Mouse (Mus musculus): ENCODE data around the gene P2rx7.
A peak's percentile ranks its signal among the peaks of the same experiment; 100 is the strongest.

The P2rx7 gene

DNA sequence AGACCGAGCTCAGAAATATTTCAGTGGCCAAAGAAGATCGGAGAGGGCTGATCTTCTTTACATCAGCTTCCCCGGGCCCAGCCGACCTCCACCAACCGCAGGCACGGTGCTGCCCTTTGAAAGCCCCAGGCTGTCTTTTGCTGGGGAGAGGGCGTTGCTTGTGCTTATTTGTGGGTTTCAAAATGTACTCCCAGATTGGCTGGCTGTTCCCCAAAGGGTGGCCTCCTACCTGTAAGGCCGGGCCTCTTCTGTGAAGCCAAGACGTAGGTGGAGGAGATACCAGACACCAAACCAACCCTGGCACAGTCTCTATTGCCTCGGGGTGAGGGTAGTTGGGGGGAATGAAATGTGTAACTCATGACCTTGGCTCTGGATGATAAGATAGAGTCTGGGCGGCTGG is 2.3 kb downstream of the P2rx7 start:
- no peak for DNase-seq (ENCODE audit: low read depth, low spot score)

DNA sequence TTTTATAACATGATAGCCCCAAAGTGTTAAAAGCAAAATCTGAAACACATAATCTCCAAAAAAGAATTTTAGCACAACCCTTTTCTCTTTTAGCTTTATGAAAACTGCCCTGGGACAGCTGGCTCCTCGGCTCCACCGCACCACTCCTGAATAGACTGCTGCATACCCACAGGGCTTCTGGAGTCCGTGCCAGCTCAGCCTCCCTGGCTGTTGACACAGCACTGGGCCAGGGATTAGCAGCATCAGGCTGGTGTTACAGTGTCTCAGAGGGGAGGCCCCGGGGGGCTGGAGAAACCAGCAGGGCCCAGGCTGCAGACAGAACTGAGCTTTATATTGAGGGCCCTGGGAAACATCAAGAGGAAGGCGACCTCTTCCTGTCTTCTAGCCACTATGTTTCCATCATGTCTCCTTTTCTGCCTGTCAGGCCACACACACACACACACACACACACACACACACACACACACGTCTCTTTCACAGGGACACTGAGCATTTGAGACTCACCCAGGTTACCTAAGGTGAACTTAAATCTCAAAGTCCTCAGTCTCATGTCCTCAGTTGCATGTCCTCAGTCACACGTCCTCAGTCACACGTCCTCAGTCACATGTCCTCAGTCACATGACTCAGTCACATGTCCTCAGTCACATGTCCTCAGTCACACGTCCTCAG is 3.7 kb downstream of the P2rx7 start:
- no peak for DNase-seq (ENCODE audit: low read depth, low spot score)

DNA sequence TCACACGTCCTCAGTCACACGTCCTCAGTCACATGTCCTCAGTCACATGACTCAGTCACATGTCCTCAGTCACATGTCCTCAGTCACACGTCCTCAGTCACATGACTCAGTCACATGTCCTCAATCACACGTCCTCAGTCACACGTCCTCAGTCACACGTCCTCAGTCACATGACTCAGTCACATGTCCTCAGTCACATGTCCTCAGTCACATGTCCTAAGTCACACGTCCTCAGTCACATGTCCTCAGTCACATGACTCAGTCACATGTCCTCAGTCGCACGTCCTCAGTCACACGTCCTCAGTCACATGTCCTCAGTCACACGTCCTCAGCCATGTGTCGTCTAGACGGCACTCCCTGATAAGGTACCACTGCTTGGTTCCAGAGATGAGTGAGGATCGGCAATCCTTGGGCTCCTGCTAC is 4.3 kb downstream of the P2rx7 start:
- peak; percentile 27 for DNase-seq (ENCODE audit: low read depth, low spot score)

DNA sequence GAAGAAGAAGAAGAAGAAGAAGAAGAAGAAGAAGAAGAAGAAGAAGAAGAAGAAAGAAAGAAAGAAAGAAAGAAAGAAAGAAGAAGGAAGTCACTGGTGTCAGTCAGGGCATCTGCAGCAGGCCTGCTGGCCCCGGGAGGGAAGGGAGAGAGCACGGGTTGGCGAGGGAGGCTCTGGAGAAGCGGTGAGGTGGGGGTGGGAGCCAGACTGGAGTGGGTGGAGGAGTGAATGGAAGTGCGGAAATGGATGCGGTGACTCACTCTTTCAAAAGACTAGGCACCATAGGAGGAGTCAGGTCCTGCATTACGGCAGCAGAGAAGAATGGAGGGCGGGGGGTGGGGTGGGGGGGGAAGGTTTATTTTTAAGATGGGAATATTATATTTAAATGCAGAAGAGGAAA is 5.6 kb downstream of the P2rx7 start:
- DNase-seq (ENCODE audit: low read depth, low spot score) = peak; percentile 27

DNA sequence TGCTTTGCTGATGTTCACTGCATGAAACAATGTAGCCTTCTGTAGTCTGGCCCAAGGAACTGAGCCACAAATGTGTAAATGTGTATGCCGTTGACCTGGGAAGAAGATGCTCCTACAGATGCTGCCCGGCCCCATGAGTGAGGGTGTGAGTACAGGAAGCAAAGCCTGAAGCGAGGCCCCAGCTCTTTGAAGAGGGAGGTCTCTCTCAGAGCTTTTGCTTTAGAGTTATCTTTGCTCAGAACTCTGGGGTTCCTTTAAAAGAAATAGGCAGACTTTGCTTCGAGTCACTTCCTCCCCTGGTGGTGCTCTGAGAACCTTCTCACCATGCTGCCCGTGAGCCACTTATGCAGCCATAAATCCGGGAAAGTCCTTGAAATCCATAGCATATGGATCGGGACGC is 6.4 kb downstream of the P2rx7 start:
- DNase-seq (ENCODE audit: low read depth, low spot score) = no peak

DNA sequence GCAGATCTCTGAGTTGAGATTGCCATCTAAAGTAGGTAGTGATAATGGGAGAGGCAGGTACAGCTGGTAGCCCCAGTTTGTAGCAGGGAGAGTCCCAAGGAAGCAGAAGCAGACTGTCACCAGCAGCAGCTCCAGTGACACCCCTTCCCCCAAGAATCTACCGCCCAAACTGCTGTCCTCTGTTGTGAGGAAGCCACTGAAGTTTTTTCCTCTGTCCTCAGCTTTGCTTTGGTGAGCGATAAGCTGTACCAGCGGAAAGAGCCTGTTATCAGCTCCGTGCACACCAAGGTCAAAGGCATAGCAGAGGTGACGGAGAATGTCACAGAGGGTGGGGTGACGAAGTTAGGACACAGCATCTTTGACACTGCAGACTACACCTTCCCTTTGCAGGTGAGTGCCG is 8.8 kb downstream of the P2rx7 start:
- DNase-seq (ENCODE audit: low read depth, low spot score) = no peak

DNA sequence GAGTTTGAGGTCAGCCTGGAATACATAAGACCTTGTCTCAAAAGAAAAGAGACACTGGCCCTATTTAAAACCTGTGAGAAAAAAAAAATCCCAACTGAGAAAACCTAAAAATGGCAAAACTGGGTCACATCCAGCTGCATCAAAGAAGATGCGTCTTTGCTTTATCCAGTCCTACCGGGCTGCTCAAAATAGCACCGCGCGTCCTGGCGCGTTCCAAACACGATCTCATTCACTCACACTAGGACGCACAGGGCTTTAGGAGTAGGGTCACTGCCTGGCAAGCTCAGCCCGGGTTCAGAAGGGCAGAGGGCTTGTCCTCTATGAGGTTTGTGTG is 9.4 kb downstream of the P2rx7 start:
- no peak for DNase-seq (ENCODE audit: low read depth, low spot score)

DNA sequence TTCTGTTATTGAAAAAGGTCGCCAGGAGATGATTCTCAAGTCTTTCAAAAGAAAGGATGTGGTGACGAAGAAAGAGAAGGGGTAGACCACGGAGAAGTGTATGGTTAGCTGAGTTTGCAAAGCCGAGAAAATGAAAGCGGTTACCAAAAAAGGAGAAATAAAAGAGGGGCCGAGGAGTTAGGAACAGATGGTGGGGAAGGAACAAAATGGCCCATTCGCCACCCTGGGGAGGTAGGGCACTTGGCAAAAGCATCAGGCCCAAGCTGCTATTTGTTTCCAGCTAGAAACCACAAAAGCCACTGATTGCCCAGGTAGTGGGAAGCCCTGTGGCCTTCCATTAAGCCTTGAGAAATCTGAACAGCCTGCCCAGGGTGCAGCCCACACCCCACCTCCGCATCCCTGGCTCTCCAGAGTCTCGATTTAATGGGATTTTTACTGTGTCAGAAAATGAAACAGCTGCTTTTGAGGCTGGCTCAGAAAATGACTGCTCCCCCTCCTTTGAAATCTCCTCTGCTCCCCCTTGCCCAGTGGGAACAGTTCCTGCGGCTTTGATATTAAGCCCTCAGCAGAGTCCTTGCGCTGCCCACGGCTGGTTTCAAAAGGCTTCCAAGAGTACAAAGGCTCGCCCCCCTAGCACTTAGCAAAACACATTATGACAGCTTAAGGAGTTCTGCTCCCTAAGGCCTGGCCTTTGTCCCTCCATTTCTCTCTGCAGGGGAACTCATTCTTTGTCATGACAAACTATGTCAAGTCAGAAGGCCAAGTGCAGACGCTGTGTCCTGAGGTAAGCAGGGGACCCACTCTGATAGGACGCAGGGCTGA is 9.9 kb downstream of the P2rx7 start:
- DNase-seq (ENCODE audit: low read depth, low spot score) = no peak

DNA sequence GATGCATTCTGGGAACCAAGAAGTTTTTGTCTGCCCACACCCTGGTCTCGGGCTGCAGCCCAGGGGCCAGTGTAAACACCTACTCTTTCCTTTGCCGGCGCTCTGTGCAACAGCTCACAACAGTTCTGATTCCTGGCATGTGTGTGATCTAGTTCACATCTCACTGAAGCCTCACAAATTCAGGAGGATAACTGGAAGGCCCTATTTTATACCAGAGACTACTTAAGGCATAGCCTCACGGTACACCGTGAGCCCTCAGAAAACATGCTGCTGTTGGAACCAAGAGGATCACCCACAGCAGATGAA is 10.5 kb downstream of the P2rx7 start:
- no peak for DNase-seq (ENCODE audit: low read depth, low spot score)

DNA sequence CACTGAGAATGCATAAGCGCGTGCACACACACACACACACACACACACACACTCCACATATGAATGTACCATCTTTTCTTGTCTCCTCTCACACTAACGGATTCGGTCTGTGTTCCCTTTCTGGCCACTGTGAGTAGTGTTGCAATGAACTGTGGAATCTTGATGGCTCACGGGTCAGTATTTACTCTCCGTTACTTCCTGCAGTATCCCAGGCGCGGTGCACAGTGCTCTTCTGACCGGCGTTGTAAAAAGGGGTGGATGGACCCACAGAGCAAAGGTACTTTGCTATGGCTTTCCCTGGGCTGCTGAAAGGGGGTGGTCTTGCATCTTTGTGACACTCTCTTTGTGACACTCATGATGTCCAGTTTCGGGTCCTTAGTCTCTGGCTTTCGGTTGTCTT is 13.1 kb downstream of the P2rx7 start:
- DNase-seq (ENCODE audit: low read depth, low spot score) = no peak

DNA sequence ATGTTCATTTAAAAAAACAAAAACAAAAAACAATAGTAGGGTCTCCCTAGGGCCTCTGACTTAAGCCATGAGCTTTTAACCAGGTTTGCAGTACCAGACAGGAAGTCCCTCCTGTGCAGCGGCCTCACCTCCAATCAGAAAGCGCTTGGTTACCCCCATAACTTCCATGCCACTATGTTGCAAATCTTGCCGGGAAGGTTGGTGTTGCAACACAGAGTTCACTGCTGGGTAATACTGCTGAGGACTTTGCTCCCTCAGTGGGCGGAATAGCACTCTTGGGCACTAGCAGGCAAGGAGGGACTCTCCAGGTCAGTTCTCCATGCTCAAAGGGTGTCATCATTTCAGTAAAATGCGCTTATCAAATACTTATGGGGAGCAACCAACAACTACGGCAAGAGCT is 18.8 kb downstream of the P2rx7 start:
- DNase-seq (ENCODE audit: low read depth, low spot score) = no peak

DNA sequence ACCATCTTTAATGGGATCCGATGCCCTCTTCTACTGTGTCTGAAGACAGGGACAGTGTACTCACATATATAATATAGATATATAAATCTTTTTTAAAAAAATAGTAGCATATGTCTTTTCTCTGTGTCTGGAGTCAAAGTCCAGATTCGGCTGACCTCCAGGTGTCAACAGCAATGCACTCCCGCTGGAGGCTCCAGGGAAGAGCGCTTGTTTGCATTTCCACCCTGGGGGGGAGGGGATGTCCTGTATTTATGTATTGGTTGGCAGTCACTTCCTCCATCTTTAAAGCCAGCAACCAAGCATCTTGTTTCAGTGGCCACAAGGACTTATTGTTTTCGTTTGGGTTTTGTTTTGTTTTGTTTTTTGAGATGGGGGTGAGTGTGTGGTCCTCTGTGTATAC is 21.3 kb downstream of the P2rx7 start:
- no peak for DNase-seq (ENCODE audit: low read depth, low spot score)

DNA sequence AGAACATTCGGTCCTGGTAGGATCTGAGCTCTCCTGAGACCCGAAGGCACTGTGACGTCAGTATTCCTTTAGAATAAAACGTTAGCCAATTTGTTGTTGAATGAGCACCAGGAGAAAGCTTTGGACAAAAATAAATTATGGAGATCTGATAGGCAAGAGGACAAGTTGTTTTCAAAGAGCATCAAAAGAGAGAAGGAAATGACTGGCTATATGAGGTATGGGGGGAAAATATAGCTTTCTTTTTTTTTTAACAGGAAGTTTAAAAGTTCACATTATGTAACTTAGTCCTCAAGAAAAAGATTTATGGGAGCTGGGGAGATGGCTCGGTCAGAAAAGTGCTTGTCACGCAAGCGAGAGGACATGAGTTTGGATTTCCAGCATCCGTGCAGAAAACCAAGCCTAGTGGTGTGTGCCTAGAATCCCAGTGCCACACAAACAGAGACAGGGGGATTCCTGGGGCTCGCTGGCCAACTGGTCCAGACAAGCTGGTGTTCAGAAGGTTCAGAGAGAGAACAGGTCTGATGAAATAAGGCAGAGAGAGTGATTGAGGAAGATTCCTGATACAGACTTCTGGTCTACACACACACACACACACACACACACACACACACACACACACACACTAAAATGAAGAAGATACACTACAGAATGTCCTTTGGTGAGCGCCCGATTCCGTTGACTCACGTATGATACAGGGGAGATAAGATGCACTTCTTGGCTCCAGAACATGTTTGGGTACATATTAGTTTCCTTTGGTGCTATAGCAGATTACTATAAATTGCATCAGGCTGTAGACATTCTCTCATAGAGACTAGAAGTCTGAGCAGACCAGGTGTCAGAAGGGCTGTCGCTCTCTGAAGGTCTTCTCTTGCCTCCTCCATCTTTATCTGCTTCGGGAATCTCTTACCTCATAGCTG is 25.5 kb downstream of the P2rx7 start:
- no peak for DNase-seq (ENCODE audit: low read depth, low spot score)

DNA sequence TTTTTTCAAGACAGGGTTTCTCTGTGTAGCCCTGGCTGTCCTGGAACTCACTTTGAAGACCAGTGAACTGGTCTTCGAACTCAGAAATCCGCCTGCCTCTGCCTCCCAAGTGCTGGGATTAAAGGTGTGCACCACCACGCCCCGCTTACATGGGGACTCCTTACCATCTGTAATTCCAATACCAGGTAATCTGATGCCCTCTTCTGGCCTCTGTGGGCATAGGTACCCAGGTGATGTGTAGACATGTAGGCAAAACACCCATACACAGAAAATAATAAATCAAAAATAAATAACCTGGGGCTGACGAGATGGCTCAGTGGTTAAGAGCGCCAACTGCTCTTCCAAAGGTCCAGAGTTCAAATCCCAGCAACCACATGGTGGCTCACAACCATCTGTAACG is 27.9 kb downstream of the P2rx7 start:
- DNase-seq (ENCODE audit: low read depth, low spot score) = peak; percentile 46

DNA sequence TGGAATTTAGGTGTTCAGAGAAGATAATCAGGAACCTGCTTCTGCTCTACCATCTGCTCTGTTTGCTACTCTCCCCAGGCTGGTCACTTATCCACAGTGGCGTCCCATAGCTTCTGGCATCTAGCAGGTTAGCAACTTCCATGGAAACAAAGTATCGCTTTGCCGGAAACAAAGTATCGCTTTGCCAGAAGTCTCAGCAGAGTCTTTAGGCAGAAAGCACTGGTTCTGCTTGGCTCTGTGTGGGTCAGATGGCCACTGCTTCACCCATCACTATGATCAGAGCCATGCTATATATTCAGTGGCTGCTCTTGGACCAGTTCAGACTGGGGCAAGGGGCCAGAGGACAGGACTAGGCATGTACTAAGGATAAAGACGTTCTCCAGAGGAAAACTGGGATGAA is 28.6 kb downstream of the P2rx7 start:
- DNase-seq (ENCODE audit: low read depth, low spot score) = no peak

DNA sequence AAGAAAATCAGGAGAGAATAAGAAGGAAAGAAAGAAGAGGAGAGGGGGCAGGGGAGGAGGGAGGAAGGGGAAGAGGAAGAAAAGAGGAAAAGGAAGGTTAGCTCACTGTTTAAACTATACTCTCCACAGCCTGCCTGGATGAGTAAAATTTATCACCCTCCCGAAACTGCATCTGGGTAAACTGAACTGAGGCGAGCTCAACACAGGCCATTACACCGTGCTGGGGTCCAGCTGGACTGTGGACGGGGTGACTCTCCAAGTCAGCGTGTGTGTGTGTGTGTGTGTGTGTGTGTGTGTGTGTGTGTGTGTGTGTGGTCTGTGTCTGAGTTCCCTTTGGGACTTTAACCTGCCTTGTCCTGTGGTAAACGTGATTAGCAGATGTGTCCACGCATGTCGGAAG is 32.3 kb downstream of the P2rx7 start:
- DNase-seq (ENCODE audit: low read depth, low spot score) = no peak

DNA sequence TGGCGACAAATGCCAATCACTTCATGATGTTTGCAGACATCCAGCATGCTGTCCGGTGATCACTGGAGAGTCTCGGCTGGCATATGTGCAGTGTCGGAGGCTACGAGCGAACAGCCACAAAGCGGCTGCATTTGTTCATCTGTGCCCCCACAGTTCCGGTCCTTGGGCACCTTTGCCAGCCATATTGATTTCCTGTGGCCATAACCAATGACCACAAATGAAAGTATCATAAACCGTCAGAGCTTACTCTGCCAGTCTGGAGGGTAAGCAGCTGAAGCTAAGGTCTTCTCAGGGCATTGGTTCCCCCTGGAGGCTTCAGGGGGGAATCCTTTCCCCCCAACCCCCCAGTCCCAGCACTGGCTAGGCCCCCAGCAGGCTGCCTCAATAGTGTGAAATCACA is 34.3 kb downstream of the P2rx7 start:
- DNase-seq (ENCODE audit: low read depth, low spot score) = no peak

DNA sequence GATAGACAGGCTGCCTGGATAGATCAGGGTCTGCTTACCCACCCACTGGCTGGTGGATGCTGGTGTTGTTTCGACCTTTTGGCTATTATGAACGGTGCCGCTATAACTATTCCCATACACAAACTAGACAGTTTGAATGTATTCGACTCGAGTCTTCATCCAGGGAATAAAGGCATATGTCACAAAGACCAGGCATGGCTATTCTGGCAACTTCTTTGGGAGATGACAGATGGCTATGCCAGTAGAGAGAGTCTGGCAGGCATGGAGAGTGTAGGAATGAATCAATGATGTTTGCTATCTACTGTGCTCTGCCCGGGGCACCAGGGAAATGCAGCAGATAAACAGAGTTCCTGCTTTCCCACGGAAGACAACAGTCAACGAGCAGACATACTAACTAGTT is 36.2 kb downstream of the P2rx7 start:
- no peak for DNase-seq (ENCODE audit: low read depth, low spot score)

DNA sequence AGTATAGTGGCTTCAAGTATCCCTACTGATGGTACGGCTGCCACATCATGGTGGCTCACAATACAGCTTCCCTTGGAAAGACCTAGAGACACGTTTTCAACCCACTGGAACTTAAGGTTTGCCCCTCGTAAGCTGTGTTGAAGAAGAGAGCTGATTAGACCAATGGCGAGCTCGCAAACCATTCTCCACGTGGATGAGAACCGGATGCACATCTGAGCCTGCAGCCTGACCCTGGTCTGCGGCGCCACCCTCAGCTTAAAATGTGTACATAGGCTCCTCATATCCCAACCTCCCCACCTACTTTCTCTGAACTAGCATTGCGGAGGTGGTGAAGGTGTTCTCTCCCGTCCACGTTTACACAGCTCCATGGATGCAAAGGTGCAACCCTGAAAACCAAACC is 37.6 kb downstream of the P2rx7 start:
- DNase-seq (ENCODE audit: low read depth, low spot score) = peak; percentile 43

DNA sequence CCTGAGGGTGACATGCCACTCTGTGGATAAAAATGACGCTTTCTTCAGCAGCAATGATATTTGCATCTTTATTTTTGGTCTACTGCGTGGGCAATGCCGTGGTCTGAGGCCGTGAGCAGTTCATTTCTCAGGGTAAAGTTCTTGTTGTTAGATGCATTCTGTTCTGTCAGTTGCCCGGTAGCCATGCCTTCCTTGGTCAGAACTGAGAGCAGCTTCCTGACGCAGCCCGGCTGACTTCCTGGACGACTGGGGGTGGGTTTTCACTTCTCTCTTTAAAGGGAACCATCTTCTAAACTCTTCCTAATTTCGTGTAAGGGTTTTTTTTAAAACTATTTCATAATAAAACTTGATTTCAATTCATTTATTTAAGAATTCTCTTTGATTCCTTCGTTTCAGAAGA is 40.2 kb downstream of the P2rx7 start:
- DNase-seq (ENCODE audit: low read depth, low spot score) = no peak

DNA sequence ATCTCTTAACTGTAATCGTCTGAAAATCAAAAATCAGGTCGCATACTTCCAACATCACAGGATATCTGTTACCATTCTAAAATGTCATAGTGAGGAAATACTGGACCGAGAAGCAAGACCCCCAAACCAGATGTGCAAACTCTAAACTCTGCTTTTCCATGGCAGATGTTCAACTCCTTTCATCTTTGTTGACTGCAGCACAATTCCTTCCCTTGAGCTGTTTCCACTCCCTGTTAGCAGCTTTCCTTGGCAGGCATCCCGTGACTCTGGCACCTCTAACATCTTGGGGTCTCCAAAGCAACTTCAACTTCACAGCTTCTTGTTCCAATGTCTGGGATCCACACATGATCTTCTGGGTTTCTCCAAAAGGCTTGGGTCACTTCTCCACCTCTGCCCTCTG is 43.7 kb downstream of the P2rx7 start:
- no peak for DNase-seq (ENCODE audit: low read depth, low spot score)

DNA sequence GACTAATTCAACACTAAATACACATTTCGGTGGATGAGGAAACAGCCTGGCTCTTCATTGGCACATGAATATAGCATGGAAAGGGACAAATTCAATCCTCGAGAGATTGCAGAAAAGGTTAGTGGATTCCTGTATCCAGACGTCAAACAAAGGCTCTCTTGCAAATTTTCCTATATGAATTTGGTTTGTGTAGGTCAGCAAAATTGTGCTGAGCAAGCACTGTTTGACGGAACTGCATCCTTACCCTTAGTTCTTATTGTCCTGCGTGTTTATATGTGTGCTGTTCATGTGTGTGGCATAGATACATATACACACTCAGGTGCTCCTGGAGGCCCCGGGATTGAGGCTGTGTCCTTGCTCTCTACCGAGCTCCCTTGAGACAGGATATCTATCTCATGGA is 45.4 kb downstream of the P2rx7 start:
- no peak for DNase-seq (ENCODE audit: low read depth, low spot score)

DNA sequence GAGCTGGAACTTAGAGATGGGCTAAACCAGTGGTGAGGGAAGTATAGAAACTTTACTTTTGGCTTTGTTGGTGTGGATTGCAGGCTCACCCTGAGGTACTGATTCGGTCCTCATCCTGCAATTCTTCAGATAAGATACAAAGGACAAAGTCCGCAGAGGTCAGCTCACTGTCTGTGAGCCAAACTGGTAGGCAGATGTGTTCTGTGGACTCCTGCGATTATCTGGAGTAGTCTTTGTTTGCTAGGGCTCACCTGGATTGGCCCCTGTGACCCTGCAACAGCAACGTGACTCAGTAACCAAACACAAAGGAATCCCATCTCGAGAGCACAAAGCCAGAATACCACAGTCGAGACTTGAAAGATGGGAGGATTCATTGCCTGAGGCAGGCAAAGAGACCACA is 46.8 kb downstream of the P2rx7 start:
- DNase-seq (ENCODE audit: low read depth, low spot score) = peak; percentile 29
